Mouse (Mus musculus): Measurements from ENCODE around the gene Kdelr2.
A peak's percentile ranks its signal among the peaks of the same experiment; 100 is the strongest.

The Kdelr2 gene

DNA sequence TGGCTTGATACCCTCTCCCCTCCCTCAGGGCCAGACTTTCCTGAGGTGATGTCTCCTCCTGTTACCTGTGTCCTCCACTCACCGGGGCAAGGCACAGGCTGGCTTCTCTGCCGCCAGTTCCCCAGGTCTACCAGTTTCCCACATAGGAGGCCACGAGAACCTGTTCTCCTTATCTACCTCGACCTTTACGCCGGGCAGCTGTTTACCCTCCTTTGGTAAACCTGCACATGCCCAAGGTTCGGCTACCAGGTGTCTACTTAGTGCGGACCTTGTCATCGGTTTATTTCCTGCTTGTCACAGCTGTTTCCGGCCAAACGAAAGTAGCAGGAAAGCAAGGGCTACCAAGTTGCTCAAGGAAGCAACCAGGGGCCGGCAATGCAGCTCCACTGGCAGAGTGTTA lies 3.1 kb upstream of the Kdelr2 start:
- no peak for DNase-seq (ENCODE audit: low read depth, low spot score)

DNA sequence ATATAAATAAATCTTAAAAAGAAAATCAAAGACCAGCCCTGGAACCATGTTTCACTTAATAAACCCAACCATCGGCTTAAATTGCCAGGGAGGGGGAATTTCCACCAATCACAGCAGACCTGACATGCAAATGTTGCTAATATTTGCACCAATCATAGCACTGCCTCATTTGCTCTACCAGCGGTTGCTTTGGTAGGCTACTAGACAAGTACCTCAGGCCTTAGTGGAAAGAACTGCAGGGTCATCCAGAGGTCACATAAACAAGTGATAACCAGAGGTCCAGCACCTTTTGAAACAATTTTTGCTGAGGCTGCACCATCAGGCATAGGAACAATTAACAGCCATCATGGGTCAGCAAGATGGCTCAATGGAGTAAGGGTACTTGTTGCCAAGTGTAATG lies 2.1 kb upstream of the Kdelr2 start:
- no peak for DNase-seq (ENCODE audit: low read depth, low spot score)

DNA sequence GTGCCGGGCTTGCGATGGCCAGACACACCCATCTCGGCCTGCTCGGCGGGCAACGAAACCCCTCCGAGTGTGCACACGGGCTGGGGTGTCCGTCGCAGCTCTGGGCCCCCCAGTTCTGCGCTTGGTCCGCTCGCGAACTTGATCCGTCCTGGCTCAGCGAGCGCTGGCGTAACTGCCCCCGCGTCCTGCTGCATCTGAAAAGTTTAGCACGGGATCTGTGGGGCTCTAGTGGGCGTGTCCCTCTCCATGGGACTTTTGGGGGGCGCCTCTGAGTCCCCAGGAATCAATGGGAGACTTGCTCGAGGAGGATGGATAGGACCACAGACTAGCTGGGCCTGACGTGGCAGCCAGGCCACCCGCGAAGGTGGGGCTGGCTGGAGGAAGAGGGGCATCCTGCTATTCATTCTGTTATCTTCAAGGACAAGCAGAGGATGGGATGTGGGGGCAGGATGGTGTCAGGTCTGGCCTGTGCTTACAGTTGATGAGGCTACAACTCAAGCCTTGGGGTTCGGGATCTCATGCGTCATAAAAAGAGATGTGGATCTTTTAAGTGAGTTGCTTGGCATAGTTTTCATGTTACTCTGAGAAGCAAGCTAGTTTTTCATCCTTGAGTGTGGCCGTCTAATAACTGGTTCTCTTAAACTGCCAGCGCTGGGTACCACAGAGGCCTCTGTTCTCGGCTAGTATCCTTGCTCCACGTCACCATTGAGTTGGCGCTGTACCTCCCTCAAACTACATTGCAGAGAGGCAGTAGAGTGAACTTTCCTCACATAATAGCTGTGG lies 701 bp downstream of the Kdelr2 start:
- DNase-seq (ENCODE audit: low read depth, low spot score): peak; percentile 30

DNA sequence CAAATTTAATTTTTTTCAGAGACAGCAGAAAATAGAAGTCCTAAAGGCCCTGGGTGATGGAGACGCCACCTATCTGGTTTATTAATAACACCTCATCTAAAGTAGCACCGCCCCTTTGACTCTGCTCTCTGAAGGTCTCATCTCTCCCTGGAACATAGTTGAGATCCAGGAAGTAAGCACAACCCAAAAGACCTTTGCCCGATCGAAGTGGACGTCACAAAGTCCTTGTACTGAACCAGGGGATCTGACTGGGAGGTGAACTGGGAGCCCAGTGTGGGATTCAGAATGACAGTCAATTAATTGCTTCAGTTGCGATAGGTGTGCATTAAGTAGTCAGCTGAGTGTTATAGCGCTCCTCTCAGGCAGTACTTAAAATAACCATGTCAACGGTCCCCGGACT lies 1.6 kb downstream of the Kdelr2 start:
- DNase-seq (ENCODE audit: low read depth, low spot score): no peak

DNA sequence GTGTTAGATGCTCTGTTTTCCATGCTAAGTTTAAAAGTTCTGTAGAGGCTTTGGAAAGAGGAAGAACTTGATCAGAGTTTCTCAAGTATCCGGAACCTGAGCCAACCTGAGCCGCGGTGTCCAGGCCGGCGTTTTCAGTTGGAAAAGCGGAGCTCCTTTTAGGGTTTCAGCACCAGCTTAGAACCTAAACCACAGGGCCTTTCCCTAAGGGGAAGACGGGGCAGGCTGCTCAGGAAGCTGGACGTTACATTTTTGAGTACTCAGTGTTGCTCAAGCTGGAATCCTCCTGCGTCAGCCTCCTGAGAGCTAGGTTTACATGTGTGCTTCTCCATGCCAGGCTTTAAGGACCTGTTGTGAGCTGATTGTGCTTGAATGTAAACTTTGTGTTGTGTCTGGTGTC lies 2.9 kb downstream of the Kdelr2 start:
- no peak for DNase-seq (ENCODE audit: low read depth, low spot score)

DNA sequence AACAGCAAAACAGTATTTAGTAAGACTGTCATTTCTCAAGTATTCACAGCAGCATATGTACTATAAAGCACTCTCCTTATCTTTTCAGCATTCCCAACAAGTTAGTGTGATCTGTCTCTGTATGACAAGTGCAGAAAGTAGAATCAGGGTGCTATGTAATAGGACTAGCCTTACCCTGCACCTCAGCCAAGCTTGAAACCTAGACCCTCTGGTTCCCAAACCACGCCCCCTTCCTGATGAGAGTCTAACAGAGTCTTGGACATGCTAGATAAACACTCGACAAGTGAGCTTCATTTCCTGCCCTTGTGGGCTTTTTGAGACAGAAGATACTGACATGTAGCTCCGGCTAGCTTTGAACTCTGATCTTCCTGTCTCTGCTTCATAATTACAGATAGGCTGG lies 5.6 kb downstream of the Kdelr2 start:
- DNase-seq (ENCODE audit: low read depth, low spot score): no peak

DNA sequence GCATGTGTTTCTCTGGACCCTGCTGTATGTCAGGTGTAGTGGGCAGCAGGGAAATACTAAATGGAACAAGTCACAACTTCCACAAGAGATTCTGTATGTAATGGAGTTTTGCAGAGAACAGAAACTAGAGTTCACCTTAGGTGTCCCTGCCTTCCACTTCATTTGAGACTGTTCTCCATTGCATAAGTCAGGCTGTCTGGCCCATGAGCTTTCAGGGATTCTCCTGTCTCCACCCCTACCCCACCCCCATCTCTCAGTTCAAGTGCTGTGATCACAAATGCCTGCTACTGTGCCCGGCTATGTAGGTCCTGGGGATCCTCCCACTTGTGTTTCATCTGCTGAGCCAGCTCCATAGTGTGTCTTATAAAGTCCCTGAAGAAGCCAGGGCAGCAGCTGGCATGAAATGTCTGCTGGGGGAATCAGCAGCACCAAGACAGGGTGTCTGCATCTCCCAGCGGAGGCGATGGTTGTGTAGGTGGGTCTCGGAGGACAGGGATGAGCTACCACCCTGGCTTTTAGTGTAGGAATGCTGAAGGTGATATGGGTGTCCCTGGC lies 7.3 kb downstream of the Kdelr2 start:
- no peak for DNase-seq (ENCODE audit: low read depth, low spot score)

DNA sequence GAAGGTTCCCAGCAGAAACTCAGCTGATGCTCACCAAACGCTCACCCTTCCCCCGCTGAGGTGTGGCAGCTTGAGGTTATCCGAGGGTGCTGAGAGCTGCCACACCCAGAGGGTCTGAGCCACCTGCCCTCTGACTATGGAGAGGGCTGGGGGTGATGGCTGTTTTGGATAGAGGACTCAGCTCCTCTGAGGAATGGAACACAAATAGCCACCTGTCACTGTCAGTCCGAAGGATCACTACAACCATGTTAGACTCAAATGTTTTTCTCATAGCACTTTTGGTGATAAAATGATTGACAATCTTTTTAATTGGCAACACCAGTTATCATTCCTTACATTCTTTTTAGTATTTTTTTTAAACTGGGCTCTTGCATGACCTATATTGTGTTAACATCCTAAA lies 17.8 kb downstream of the Kdelr2 start:
- no peak for DNase-seq (ENCODE audit: low read depth, low spot score)

DNA sequence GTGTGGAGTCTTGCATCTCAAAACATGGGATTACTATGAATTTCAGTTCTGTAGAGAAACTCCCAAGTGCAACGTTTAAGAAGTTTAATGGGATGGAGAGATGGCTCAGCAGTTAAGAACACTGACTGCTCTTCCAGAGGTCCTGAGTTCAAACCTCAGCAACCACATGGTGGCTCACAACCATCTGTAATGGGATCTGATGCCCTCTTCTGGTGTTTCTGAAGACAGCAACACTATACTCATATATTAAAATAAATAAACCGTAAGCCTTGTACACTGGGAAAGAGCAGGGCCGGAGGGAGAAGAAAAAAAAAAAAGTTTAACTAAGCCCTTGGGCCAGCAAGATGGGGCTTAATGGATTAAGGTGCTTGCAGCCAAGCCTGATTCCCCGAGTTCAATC lies 19.4 kb downstream of the Kdelr2 start:
- no peak for DNase-seq (ENCODE audit: low read depth, low spot score)

DNA sequence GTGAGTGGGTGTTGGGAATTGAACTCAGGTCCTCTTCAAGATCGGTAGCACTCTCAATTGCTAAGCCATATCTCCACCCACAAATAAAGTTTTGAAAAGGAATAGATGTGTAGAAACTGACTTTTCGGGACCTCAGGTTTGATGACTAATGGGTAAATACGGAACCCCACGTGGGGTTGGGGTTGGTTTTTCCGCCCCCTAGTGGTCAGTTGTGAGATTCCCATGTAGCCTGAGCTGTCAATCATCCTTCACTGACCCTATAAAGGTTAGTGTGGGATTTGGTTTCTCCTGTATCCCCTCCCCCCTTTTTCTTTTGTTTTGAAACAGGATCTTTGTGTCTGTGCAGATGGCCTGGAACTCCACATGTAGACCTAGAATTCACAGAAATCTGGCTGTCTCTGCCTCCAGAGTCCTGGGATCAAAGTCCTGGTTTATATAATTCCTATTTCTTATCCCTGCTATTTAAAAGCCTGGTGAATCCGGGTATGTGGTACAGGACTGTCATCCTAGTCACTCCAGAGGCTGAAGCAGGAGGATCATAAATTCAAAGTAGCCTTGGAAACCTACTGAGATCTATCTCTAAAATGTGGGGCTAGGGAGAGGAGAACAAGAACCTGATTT lies 20.4 kb downstream of the Kdelr2 start:
- peak; percentile 69 for DNase-seq (ENCODE audit: low read depth, low spot score)

DNA sequence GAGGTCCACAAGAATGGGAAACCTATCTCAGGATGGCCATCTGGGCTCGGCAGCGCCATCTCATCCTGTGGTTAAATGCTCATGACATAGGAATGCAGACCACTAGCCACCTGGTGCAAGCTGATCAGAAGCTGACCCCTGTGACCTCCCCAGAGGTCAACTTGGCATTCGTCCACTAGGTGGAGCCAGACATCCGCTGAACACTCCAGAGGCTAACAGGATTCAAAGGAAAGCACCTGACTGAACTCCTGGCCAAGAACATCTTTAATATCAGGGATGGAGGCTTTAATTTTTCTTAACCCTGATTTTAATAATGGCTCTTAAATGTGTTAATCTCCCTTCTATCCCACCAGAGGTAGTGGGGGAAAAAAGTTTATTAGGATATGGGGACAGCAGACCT lies 30.8 kb downstream of the Kdelr2 start:
- DNase-seq (ENCODE audit: low read depth, low spot score): peak; percentile 71

DNA sequence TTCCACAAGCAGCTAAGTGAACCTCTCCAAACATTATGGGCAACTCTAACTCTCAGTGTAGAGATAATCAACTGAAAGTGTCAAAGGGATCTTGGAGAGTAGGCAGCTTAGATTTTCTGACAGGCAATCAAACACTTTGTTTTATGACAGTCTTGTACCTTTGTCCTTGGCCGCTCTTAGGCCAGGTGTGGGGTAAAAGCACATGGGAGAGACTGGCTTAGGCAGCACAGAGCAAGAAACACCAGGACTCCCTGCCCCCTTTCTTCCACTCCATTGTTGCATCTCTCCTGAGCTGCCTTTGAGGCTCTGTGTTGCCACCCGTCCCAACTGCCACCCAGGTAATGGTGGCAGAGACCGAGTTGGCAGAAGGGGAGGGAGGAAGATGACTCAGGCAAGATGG lies 37.7 kb downstream of the Kdelr2 start:
- DNase-seq (ENCODE audit: low read depth, low spot score): no peak

DNA sequence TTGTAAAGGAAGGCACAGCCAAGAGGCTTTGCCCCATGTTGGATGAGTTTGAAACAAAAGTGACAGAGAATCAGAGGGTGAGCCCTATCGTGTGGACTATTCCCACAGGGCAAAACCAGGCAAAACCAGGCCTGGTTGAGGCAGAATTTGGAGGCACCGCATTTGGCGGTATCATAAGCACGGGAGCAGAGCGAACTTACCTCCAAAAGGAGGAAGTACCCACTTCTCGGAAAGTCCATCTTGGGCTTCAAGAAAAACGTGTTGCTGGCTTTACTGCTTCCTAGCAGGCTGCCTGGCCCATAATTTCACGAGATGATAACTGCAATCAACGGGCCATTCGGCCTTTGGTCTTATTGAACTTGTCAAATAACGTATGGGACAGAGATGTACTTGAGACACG lies 38.1 kb downstream of the Kdelr2 start:
- DNase-seq (ENCODE audit: low read depth, low spot score): no peak

DNA sequence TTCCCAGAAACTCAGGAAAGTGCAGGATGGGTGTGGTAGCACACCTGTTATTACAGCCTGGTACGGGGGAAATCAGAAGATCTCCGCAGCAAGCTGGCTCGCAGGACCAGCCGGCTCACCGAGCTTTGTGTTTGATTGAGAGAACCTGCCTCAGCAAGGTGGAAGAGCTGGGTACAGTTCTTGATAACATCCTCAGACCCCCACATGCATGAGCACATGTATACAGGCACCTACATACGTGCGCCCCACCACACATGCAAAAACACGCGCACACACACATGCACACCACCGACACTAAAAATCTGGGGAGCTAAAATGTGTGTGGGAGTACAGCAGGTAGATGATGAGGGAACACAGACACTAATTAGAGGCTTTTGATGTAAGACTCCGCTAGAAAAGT lies 60.0 kb downstream of the Kdelr2 start:
- DNase-seq (ENCODE audit: low read depth, low spot score): no peak

DNA sequence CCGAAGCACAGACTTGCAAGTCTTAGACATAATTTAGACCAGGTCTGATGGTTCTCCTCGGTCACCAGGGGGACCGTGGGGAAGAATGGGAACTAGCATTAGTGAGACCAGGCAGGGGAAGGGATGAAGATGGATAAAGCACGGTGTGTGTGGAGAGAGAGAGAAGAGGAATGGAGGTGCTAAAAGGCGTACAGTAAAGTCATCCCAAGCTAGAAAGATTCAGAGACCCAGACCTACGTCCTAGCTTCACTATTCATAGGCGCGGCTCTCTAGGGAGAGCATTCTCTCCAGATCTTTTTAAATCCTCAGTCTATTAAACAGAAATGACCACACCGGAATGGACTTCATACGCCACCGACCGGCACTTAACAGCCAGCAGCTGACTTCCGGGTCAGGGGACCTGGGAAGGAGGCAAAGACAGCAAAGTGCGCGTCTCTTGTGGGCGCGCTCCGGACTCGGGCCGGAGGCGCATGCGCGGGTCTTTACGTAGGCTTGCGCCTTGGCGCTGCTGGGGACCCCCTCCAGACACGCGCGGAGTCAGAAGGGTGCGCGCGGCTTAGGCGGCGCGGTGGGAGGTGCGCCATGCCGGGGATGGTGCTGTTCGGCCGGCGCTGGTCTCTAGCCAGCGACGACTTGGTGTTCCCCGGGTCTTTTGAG lies 60.6 kb downstream of the Kdelr2 start, which contains the start of gene Daglb:
Gene Daglb (plus strand): TSS at position 485 of the 657 bp plus-strand sequence.
- peak; percentile 90 for DNase-seq (ENCODE audit: low read depth, low spot score)

DNA sequence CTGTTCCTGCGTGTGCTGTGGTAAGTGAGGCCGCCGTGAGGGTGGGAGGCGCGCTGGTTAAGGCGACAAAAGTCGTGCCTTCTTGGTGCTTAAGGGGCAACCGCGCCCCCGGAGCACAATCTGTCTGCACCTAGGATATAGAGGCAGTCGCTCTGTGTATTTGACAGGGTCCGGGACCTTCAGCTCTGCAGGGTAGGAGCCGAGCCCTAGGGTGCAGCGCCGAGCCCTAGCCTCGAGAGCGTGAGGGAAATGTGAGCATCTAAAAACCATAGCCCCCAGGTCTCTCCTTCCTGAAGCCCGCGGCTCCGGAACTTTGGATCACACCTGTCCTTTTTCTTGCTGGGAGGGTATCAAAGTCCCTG lies 61.1 kb downstream of the Kdelr2 start:
- no peak for DNase-seq (ENCODE audit: low read depth, low spot score)

DNA sequence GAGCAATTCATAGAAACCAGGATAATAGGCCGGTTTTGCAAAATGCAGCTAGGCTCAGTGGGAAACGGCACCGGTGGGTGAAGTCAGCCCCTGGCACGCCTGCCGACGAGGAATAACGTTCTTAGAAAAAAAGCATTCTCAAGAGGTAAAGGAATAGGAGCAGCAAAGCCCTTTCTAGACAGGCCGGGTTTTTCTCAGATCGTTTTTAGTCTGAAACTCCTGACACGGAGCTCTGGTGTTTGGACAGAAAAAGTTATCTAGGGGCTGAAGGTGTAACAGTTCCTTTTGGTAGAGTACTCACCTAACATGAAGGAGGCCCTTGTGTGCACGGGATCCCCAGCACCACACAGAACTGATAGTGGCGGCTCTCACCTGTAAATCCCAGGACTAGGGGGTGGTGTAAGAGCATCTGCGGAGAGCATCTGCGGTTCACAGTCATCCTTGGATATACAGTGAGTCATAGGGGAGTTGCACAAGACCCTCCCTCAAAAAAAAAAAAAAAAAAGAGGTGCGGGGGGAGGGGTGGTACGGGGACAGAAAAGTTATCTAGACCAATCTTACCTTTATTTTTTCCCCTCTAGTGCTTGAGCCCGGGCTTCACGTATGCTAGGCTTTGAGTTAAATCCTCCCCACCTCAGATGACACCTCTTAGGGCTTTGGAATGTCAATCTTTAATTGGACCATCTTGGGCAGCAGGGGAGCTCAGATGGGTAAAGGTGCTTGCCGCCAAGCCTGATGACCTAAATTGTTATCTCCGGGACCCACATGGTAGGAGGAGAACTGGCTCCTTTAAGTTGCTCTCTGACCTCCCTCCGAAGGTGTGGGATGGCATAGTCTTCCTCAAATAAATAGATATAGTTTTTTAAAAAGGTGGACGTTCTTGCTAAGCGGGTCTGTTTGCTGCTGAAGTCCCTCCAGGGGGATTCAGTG lies 61.8 kb downstream of the Kdelr2 start:
- no peak for DNase-seq (ENCODE audit: low read depth, low spot score)

DNA sequence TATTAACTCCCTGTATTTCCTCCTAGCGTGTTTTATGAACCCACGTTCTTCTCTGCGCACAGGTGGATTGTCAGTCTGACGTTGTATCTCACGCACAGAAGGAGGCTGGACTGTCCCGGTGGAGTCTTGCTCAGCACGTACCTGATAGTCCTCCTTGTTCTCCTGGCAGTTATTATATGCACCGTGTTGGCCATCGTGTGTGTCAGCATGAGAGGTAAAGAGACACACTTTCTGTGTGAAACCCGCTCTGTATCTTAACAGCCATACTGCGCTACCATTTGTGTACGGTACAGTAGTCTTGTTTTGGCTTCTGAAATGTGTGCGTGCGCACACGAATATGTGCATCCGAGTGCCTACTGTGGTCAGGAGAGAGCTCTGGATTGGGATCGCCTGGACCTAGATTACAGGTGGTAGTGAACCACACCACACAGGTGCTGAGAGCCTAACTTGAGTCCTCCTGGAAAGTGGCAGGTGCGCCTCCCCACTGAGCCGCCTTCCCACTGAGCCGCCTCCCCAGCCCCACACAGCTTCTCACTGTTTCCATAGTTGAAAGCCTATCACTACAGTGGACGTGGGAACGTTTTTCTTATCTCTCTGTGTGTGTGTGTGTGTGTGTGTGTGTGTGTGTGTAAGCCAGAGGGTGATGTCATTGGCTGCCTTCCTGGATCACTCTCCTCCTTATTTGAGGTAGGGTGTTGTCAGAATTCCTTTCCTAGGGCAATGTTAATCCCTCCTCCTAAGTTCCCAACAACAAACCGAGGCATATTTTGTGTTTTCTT lies 63.4 kb downstream of the Kdelr2 start:
- no peak for DNase-seq (ENCODE audit: low read depth, low spot score)

DNA sequence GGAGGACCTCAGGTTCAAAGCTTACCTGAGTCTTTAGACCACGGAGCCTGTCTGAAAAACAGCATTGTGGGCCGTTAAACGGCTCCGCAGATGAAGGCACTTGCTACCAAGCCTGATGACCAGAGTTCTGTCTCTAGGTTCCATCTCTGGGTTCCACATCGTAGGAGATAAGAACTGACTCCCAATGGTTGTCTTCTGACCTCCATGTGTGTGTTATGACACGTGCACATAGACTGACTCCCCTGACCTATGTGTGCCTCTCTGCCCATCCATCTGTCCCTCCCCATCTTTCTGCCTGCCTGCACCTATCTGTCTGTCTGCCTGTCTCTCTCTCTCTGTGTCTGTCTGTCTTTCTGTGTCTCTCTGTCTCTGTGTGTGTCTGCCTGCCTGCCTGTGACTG lies 64.3 kb downstream of the Kdelr2 start:
- no peak for DNase-seq (ENCODE audit: low read depth, low spot score)

DNA sequence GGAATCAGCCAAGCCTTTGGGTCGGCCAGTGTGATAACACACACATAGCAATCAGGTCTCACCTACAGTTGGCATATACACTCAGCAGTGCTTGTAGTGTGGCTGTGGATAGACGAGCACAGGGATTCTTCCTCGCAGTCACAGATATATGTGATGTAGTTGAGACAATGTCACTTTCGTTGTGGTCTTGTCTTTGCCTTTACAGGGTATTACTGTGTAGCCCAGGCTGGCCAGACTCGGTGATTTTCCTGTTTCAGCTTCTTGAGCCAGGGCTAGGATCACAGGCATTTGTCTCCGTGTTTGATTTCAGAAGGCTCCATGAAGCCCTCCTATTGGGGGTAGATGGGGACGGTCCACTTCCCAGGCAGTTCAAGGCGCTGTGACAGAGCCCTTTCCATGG lies 66.0 kb downstream of the Kdelr2 start:
- DNase-seq (ENCODE audit: low read depth, low spot score): no peak

Measured in CD4-positive helper T cell, adult 2 months (primary cell).